Mouse (Mus musculus): Measurements from ENCODE around the gene Alpk1.

Gene Alpk1

GRCm38 (mm10) chr3:127743614-127744365, 36.5 kb downstream of the Alpk1 start:
- no peak for DNase-seq

DNA sequence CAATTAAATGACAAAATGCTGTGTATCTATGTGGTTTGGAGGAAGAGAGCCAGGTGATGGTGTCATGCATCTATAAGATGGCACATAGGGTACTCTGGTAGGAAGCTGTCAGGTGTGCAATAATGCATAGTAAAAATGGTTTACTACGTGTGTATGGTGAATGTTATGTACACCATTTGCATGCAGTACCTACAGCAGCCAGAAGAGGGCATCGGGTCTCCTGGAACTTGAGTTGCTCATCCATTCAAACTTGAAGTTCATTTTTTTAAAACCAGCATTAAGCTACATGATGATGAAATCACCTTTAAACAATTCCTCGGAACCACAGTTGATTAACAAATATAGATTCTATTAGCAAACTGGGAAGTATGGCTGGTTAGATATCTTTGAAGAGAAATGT, 38.9 kb downstream of the Alpk1 start:
- no peak for DNase-seq

GRCm38 (mm10) chr3:127737876-127738275, 42.5 kb downstream of the Alpk1 start:
- no peak for DNase-seq

GRCm38 (mm10) chr3:127735395-127735794, 44.9 kb downstream of the Alpk1 start:
- DNase-seq = no peak

DNA sequence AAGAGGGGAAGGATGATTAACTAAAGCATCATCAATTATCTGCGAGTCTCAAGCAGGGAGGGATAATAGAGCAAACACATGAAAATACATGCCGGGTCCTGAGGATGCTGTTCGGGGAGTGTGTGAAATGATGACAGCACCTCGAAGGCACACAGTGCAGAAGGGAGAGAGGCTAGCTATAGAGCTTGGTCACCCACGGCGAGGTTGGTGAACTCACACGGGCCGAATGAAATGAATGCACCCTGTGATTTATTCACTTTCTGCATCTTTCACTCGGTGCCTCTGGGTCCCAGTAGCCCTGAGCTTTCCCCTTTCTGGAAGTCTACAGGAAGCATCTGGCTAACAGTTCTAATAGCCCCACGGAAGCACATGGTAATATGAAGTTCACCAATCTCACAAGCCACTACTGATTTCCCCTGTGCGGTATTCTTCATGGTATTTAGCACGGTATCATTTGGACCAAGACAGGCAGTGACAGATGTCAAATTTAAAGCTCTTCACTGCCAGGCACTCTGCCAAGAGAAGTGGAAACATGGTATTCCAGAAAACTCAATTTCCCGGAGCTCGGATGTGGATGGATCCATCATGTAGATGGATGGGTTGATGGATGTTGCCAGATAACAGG, 50.7 kb downstream of the Alpk1 start:
- no peak for DNase-seq

GRCm38 (mm10) chr3:127728851-127729512, 51.3 kb downstream of the Alpk1 start:
- no peak for DNase-seq

DNA sequence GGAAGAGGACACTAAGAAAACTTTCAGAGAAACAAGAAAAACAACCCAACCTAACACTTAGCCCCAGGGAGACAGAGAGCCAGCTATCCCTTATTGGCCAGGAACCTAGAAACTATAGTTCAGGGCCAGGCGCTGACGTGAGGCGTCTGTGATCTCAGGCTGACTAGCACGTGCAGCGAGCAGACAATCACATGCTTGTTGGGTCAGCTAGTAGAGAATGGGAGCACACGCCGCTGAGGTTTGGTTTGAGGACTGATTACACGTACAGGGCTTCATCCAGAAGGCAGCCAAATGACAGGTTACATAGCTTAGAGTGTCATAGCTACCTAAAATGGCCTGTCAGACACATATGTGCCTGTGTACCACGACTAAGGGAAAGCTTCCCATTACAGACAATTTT, 52.3 kb downstream of the Alpk1 start:
- no peak for DNase-seq

DNA sequence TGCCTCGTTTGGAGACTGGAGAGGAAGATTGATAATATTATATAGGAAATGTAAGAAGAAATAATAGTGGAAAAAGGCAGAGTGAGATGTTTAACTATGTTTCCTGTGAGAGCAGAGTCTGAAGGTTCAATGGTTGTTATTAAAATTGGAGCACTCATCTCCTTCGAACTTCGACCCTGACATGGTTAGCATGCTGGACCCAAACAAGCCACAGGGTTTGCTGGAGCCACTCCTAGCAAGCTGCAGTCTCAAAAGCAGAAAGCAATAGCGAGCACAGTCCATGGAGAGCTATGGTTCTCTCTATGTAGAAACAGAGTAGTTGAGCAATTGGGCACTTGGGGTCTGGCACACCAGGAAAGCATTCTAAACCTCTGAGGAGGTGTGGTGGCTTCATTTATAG, 59.4 kb downstream of the Alpk1 start:
- peak; percentile 73 for DNase-seq

GRCm38 (mm10) chr3:127720050-127720449, 60.3 kb downstream of the Alpk1 start:
- no peak for DNase-seq

- DNase-seq = no peak
These were observed 60.7 kb downstream of the Alpk1 start for GRCm38 (mm10) chr3:127719601-127720000.

GRCm38 (mm10) chr3:127716759-127717158, 63.6 kb downstream of the Alpk1 start:
- DNase-seq = no peak

- no peak for DNase-seq
These were observed 67.2 kb downstream of the Alpk1 start for GRCm38 (mm10) chr3:127713112-127713511.

DNA sequence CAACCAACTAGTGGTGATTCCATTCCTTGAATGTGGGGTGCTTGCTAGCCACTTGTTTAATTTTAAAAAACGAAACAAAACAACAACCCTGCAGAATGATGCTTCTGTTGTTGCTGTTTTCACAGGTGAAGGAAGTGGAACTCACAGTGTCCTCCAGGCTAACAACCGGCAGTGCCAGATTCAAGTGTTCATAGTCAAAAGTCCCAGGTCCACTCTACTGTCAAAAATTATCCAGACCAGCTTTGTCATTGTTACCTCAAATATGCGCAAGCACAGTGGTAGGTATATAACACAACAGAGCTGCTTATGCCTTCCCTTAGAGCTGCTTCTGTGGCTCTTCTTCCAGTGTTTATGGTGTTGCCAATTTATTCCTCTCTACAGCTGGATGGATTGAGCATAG, 68.8 kb downstream of the Alpk1 start:
- peak; percentile 80 for DNase-seq

DNA sequence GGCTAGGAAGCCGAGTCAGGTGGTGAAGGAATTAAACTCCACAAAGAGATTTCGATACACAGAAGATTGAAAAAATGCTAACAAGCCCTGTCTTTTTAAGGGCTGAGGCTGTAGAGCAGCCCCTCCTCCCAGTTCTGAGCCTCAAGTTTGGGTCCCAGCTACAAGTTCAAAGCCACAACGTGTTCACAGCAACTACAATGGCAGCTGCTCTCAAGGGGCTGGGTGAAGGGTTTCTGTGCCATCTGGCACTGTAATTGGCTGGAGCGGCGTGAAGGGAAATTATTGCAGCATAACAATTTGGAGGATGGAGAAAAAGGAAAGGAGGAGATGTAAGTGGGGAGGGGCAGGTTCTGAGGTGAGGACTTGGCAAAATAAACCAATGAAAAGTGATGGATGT, 73.2 kb downstream of the Alpk1 start:
- no peak for DNase-seq

- DNase-seq = no peak
These were observed 73.8 kb downstream of the Alpk1 start for GRCm38 (mm10) chr3:127706445-127707088.

GRCm38 (mm10) chr3:127705515-127706444, 74.5 kb downstream of the Alpk1 start:
- no peak for DNase-seq

- DNase-seq = no peak
These were observed 75.2 kb downstream of the Alpk1 start for GRCm38 (mm10) chr3:127705139-127705514.

DNA sequence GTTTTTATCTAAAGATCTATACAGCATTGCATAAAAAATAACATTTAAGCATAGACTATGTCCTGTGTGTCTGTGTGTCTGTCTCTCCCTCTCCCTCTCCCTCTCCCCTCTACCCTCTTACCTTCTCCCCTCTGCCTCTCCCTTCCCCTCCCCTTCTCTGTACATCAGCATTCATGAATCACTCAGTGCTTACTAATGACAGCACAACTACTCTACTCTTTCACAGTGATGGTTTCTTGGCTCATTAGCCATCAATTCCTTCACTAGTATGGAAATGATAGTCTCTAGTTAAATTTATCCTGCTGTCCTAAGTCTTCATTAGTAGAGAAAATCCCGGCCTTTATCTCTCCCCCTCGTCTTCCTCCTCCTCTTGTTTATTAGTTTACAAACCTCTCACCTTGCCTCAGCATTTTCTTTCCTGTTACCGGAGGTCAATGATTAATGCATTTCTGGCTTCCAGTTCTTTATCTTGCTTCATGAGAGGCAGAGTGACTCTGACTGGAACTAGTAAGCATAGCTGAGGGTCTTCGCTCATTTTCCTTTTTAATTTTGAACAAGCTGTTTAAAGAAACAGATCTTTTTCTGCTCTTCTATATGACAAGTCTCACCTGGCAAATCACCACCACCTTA, 79.0 kb downstream of the Alpk1 start:
- DNase-seq = peak; percentile 76

- no peak for DNase-seq
These were observed 81.7 kb downstream of the Alpk1 start for GRCm38 (mm10) chr3:127698636-127699035.

DNA sequence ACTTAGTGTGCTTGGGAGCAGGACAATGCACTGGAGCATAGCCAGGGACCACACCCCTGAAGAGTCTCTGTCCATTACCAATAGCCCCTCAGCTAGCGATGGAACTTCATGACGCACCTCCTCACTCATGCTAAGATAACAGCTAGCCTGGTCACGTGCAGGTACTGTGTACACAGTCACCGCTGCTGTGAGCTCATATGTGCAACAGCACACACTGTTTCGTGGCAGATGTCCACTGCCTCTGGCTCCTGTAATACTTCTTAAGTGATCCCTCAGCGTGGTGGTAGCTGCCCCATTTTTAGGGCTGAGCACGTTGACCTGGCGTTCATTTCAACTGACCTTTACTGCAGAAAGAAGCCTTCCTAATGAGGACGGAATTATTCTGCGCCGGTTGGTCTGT, 83.8 kb downstream of the Alpk1 start:
- no peak for DNase-seq

DNA sequence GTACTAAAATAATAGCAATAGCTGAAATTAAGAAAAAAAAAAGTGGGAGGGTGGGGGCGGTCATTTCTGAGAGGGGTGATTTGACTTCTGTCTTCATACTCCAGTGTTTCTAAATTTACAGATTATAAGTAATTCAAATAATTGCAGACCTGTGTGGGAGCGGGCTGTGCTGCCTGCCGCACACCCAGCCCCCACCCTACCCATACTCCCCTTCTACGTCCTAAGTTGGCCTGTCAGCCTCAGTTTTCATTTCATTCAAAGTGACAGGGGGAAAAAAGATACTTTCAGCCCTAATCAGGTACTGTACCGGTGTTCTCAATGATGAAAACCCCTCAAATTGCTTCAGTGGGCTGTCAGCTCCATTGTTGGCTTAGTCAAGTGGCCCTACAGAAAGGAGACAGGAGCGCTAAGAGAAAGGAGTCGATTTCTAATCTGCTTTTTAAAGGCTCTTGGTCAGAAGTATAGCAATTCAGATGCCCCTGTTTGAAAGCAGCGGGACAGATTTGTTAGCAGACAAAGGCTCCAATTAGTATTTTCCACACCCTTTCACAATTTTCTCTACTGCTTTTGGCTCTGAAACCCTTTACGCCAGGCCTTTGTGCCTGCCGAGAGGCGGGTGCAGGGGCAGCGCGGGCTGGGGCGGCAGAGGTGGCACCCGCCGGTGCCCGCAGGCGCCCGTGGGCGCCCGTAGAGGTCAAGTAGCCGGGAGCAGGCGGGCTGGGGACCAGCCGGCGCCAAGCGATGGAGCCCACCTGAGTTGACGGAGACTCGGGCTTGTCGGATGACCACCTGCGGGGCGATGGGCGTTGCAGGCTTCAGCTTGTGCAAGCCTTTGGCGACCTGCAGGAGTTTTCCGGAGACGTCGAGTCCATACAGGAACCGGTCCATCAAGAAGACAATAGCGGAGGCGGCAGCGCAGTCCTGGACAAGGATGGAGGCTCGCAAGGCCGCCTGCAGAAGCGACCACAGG, 85.2 kb downstream of the Alpk1 start:
- DNase-seq = no peak

Measured in kidney, adult 9 months (tissue).